Mouse (Mus musculus): ENCODE data around the gene Nop2.

Gene Nop2

GRCm38 (mm10) chr6:125109371-125109770 lies 22.3 kb upstream of the Nop2 start:
- DNase-seq (ENCODE audit: low spot score) = no peak

- no peak for DNase-seq (ENCODE audit: low spot score)
These were observed 20.8 kb upstream of the Nop2 start for GRCm38 (mm10) chr6:125110927-125111326.

GRCm38 (mm10) chr6:125112553-125112952 lies 19.2 kb upstream of the Nop2 start:
- DNase-seq (ENCODE audit: low spot score) = no peak

GRCm38 (mm10) chr6:125119387-125119786 lies 12.3 kb upstream of the Nop2 start:
- DNase-seq (ENCODE audit: low spot score) = no peak

- DNase-seq (ENCODE audit: low spot score) = no peak
These were observed 3.0 kb upstream of the Nop2 start for GRCm38 (mm10) chr6:125128724-125129123.

- no peak for DNase-seq (ENCODE audit: low spot score)
These were observed 1.9 kb upstream of the Nop2 start for GRCm38 (mm10) chr6:125129710-125130402.

- DNase-seq (ENCODE audit: low spot score) = no peak
These were observed 761 bp downstream of the Nop2 start for GRCm38 (mm10) chr6:125132470-125132869.

GRCm38 (mm10) chr6:125137002-125137671 lies 5.4 kb downstream of the Nop2 start:
- DNase-seq (ENCODE audit: low spot score) = no peak

GRCm38 (mm10) chr6:125139747-125140146 lies 8.0 kb downstream of the Nop2 start:
- no peak for DNase-seq (ENCODE audit: low spot score)

GRCm38 (mm10) chr6:125142436-125142835 lies 10.7 kb downstream of the Nop2 start:
- DNase-seq (ENCODE audit: low spot score) = no peak

- no peak for DNase-seq (ENCODE audit: low spot score)
These were observed 11.4 kb downstream of the Nop2 start for GRCm38 (mm10) chr6:125143128-125143527.

GRCm38 (mm10) chr6:125143904-125144303 lies 12.2 kb downstream of the Nop2 start:
- DNase-seq (ENCODE audit: low spot score) = no peak

- peak; percentile 73 for DNase-seq (ENCODE audit: low spot score)
These were observed 13.3 kb downstream of the Nop2 start, which contains the start of gene Iffo1 for GRCm38 (mm10) chr6:125145001-125145400. Iffo1 (plus strand) TSS chr6:125145241.

- DNase-seq (ENCODE audit: low spot score) = peak; percentile 32
These were observed 13.8 kb downstream of the Nop2 start for GRCm38 (mm10) chr6:125145479-125145951.

- DNase-seq (ENCODE audit: low spot score) = no peak
These were observed 14.4 kb downstream of the Nop2 start for GRCm38 (mm10) chr6:125146148-125146547.

- no peak for DNase-seq (ENCODE audit: low spot score)
These were observed 15.1 kb downstream of the Nop2 start for GRCm38 (mm10) chr6:125146797-125147196.

GRCm38 (mm10) chr6:125147329-125147728 lies 15.6 kb downstream of the Nop2 start:
- no peak for DNase-seq (ENCODE audit: low spot score)

GRCm38 (mm10) chr6:125148251-125148925 lies 16.7 kb downstream of the Nop2 start:
- no peak for DNase-seq (ENCODE audit: low spot score)

GRCm38 (mm10) chr6:125148926-125149568 lies 17.3 kb downstream of the Nop2 start:
- no peak for DNase-seq (ENCODE audit: low spot score)

- no peak for DNase-seq (ENCODE audit: low spot score)
These were observed 17.9 kb downstream of the Nop2 start for GRCm38 (mm10) chr6:125149569-125149950.

GRCm38 (mm10) chr6:125152212-125153017 lies 20.7 kb downstream of the Nop2 start:
- DNase-seq (ENCODE audit: low spot score) = no peak

GRCm38 (mm10) chr6:125153018-125153389 lies 21.3 kb downstream of the Nop2 start:
- no peak for DNase-seq (ENCODE audit: low spot score)

All from spleen, adult 12 weeks (tissue).